Mouse (Mus musculus): ENCODE results near the gene Olfml2b.

Gene Olfml2b

GRCm38 (mm10) chr1:170646606-170647287 is 2.4 kb downstream of the Olfml2b start:
- no peak for ATAC-seq (ENCODE audit: low TSS enrichment)

GRCm38 (mm10) chr1:170647381-170647780 is 3.0 kb downstream of the Olfml2b start:
- no peak for ATAC-seq (ENCODE audit: low TSS enrichment)

GRCm38 (mm10) chr1:170647971-170648514 is 3.7 kb downstream of the Olfml2b start:
- no peak for ATAC-seq (ENCODE audit: low TSS enrichment)

- peak; percentile 65 for ATAC-seq (ENCODE audit: low TSS enrichment)
These were observed 6.9 kb downstream of the Olfml2b start for GRCm38 (mm10) chr1:170651046-170651723.

GRCm38 (mm10) chr1:170651989-170652740 is 7.8 kb downstream of the Olfml2b start:
- ATAC-seq (ENCODE audit: low TSS enrichment) = no peak

GRCm38 (mm10) chr1:170655280-170655917 is 11.1 kb downstream of the Olfml2b start:
- ATAC-seq (ENCODE audit: low TSS enrichment) = peak; percentile 64

GRCm38 (mm10) chr1:170656518-170657227 is 12.3 kb downstream of the Olfml2b start:
- no peak for ATAC-seq (ENCODE audit: low TSS enrichment)

GRCm38 (mm10) chr1:170657228-170657521 is 12.8 kb downstream of the Olfml2b start:
- ATAC-seq (ENCODE audit: low TSS enrichment) = no peak

GRCm38 (mm10) chr1:170657643-170658314 is 13.4 kb downstream of the Olfml2b start:
- no peak for ATAC-seq (ENCODE audit: low TSS enrichment)

GRCm38 (mm10) chr1:170659260-170659659 is 14.9 kb downstream of the Olfml2b start:
- ATAC-seq (ENCODE audit: low TSS enrichment) = no peak

- ATAC-seq (ENCODE audit: low TSS enrichment) = peak; percentile 73
These were observed 20.4 kb downstream of the Olfml2b start for GRCm38 (mm10) chr1:170664620-170665185.

GRCm38 (mm10) chr1:170665200-170665599 is 20.9 kb downstream of the Olfml2b start:
- no peak for ATAC-seq (ENCODE audit: low TSS enrichment)

GRCm38 (mm10) chr1:170674184-170674775 is 29.9 kb downstream of the Olfml2b start:
- peak; percentile 28 for ATAC-seq (ENCODE audit: low TSS enrichment)

- ATAC-seq (ENCODE audit: low TSS enrichment) = no peak
These were observed 33.3 kb downstream of the Olfml2b start for GRCm38 (mm10) chr1:170677681-170678080.

- ATAC-seq (ENCODE audit: low TSS enrichment) = peak; percentile 39; the same call in 1 of the 2 replicates
These were observed 34.5 kb downstream of the Olfml2b start for GRCm38 (mm10) chr1:170678861-170679260.

- ATAC-seq (ENCODE audit: low TSS enrichment) = peak; percentile 60
These were observed 35.3 kb downstream of the Olfml2b start for GRCm38 (mm10) chr1:170679624-170680023.

GRCm38 (mm10) chr1:170683863-170684262 is 39.5 kb downstream of the Olfml2b start:
- ATAC-seq (ENCODE audit: low TSS enrichment) = no peak

- ATAC-seq (ENCODE audit: low TSS enrichment) = no peak
These were observed 45.4 kb downstream of the Olfml2b start for GRCm38 (mm10) chr1:170689773-170690172.

- ATAC-seq (ENCODE audit: low TSS enrichment) = no peak
These were observed 47.0 kb downstream of the Olfml2b start for GRCm38 (mm10) chr1:170691301-170691700.

GRCm38 (mm10) chr1:170694821-170695291 is 50.5 kb downstream of the Olfml2b start:
- ATAC-seq (ENCODE audit: low TSS enrichment) = 0 out of 2 replicates have a peak, but pooled peaks have one; percentile 21
